Mouse (Mus musculus): Measurements from ENCODE around the gene Spdye4c. TPM values are rescaled to one million over a fixed set of nuclear protein-coding genes. Genes with fewer than 3 reads are reported as not detected.

Gene Spdye4c
- total and polyA plus RNA-seq, 3 experiments = not detected

DNA sequence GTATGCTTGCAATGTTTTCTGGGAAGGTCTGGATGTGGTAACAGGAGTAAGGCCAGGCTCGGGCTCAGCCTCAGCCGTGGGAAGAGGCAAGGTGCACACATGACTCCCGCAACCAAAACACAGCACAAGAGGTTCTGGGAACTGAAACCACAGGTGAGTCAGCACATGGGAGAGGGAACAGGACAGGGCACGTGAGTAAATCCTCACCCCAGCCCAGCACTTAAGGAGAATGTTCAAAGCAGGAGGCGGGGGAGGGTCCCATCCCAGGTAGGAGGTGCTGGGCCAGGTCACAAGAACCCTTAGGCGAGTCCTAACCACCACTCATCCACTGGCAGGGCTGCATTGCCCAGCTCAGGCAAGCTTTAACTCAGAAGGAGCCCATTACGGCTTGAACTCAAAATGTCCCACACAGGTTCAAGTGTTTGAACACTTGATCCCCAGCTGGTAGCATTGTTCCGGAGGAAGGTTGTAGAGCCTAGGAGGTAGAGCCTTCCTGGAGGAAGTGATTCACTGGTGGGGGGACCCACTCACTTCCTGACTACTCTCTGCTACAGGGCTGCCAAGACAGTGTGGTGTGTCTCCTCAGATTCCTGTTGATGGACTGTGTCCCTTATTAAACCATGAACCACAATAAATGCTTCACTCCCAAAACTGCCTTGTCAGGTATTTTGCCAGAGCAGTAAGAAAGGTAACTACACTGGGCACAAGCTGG is 38.8 kb upstream of the Spdye4c start:
- no peak overlapping the region for H3K4me3 ChIP-seq (ENCODE audit: control insufficient read depth in 1 of 2, insufficient read depth in 1 of 2, low read depth in 2 of 2, low read length in 2 of 2)
- H3K9me3 ChIP-seq (replicated peaks; ENCODE audit: insufficient read depth, low read length) = no peaks in the 10 kb centered on the region
- TF ChIP-seq EP300 (IDR thresholded peaks at IDR 0.05; ENCODE audit: low read depth in 1 of 2, low read length in 2 of 2) (no peak), CHD2 (IDR thresholded peaks at IDR 0.05; ENCODE audit: low read length) (no peak), ETS1 (IDR thresholded peaks at IDR 0.05; ENCODE audit: low read depth, low read length) (no peak), HCFC1 (IDR thresholded peaks at IDR 0.05; ENCODE audit: low read depth, low read length) (no peak), ZNF384 (IDR thresholded peaks at IDR 0.05; ENCODE audit: low read depth, low read length) (no peak), POLR2AphosphoS5 (IDR thresholded peaks at IDR 0.05; ENCODE audit: borderline replicate concordance, low read depth, low read length) (no peak), ELF1 (IDR thresholded peaks at IDR 0.05; ENCODE audit: low read depth, low read length) (no peak), RAD21 (IDR thresholded peaks at IDR 0.05; ENCODE audit: low read depth, low read length) (no peak), SMC3 (IDR thresholded peaks at IDR 0.05; ENCODE audit: low read depth, low read length) (no peak), MAFK (IDR thresholded peaks at IDR 0.05; ENCODE audit: borderline replicate concordance, low read depth, low read length) (no peak), UBTF (IDR thresholded peaks at IDR 0.05; ENCODE audit: borderline replicate concordance, insufficient read depth, low read depth, low read length) (no peak), KAT2A (conservative IDR thresholded peaks at IDR 0.05; ENCODE audit: low read depth, low read length) (no peak), TCF12 (IDR thresholded peaks at IDR 0.05; ENCODE audit: low read depth, low read length) (no peak), CHD1 (IDR thresholded peaks at IDR 0.05; ENCODE audit: low read depth, low read length) (no peak), CTCF (IDR thresholded peaks at IDR 0.05 in 2 of 3, conservative IDR thresholded peaks at IDR 0.05 in 1 of 3; ENCODE audit: control insufficient read depth in 1 of 3, insufficient read depth in 1 of 3, low read depth in 2 of 3, low read length in 3 of 3, poor library complexity in 1 of 3, severe bottlenecking in 1 of 3) (no peak)
- no peaks in the 10 kb centered on the region for H3K36me3 ChIP-seq (ENCODE audit: control insufficient read depth in 1 of 2, insufficient read depth in 2 of 2, low read length in 2 of 2)
- no peak overlapping the region for H3K27ac ChIP-seq (ENCODE audit: control insufficient read depth, low read depth, low read length)
- no peaks in the 10 kb centered on the region for H3K4me1 ChIP-seq (ENCODE audit: control insufficient read depth in 1 of 2, insufficient read depth in 2 of 2, low read length in 2 of 2)
- no peak for DNase-seq (ENCODE audit: low read depth, low spot score)
- peaks cover 0 to 3% of the 10 kb centered on the region in 2 experiments; a peak in 3 of 4 replicates for H3K27me3 ChIP-seq (ENCODE audit: control insufficient read depth in 1 of 2, insufficient read depth in 2 of 2, low read length in 2 of 2)
- H3K9ac ChIP-seq (ENCODE audit: control insufficient read depth, low read depth, low read length, poor library complexity, severe bottlenecking) = no peak overlapping the region
- H3K79me2 ChIP-seq (ENCODE audit: control insufficient read depth, insufficient read depth, low read length, poor library complexity) = no peaks in the 10 kb centered on the region

DNA sequence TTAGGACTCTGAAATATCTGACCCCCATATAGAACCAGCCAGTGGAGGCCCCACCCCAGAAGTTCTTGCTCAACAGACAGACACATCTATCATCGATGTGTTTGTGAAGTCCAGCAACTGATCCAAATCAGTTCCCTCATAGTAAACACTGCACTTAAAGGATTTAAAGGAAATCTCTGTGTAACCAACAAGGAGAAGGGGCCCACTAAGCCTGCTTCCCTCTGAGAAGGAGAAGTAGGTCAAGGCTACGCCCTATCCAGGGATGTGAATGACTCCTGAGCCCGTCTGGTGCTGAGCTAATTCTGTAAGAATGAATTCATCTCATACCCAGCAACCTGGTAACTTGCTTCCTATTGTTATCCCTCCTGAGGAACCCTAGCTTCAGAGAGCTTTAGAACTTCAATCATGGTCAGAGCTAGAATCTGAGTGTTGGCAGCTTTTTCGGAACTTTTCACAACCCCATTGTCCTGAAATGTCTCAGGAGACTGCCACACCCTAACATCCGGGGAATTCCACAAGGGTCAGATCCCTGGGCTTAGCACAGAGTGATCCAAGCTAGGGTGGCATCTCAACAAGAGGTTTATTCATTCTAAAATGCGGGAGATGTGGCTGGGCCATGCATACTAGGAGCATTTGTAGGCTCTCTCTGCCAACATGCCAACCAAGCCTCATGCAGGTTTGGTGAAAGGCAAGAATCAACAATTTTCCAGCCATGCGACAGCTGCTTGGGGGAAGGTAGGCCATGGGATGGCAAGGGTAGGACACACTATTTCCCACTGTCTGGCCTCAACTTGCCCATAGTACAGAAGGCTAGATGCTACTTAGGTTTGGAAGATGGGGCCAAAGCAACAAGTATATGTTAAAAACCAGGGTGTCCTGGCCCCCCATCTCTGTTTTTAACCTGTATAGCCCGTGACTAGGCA is 38.0 kb upstream of the Spdye4c start:
- no peak for DNase-seq (ENCODE audit: low read depth, low spot score)
- no peak overlapping the region for H3K9ac ChIP-seq (ENCODE audit: control insufficient read depth, low read depth, low read length, poor library complexity, severe bottlenecking)
- no peaks in the 10 kb centered on the region for H3K79me2 ChIP-seq (ENCODE audit: control insufficient read depth, insufficient read depth, low read length, poor library complexity)
- H3K9me3 ChIP-seq (replicated peaks; ENCODE audit: insufficient read depth, low read length) = no peaks in the 10 kb centered on the region
- H3K36me3 ChIP-seq (ENCODE audit: control insufficient read depth in 1 of 2, insufficient read depth in 2 of 2, low read length in 2 of 2) = no peaks in the 10 kb centered on the region
- peaks cover 0 to 4% of the 10 kb centered on the region in 2 experiments; a peak in 3 of 4 replicates for H3K27me3 ChIP-seq (ENCODE audit: control insufficient read depth in 1 of 2, insufficient read depth in 2 of 2, low read length in 2 of 2)
- TF ChIP-seq SMC3 (IDR thresholded peaks at IDR 0.05; ENCODE audit: low read depth, low read length) (no peak), BHLHE40 (IDR thresholded peaks at IDR 0.05; ENCODE audit: borderline replicate concordance, low read depth, low read length) (no peak), MYC (IDR thresholded peaks at IDR 0.05; ENCODE audit: low read depth, low read length) (no peak), POLR2AphosphoS5 (IDR thresholded peaks at IDR 0.05; ENCODE audit: borderline replicate concordance, low read depth, low read length) (no peak), EP300 (IDR thresholded peaks at IDR 0.05; ENCODE audit: low read depth in 1 of 2, low read length in 2 of 2) (no peak), ZMIZ1 (IDR thresholded peaks at IDR 0.05; ENCODE audit: low read depth, low read length) (no peak), POLR2AphosphoS2 (IDR thresholded peaks at IDR 0.05; ENCODE audit: low read length) (no peak), TCF12 (IDR thresholded peaks at IDR 0.05; ENCODE audit: low read depth, low read length) (no peak), TAL1 (IDR thresholded peaks at IDR 0.05; ENCODE audit: low read length) (no peak), UBTF (IDR thresholded peaks at IDR 0.05; ENCODE audit: borderline replicate concordance, insufficient read depth, low read depth, low read length) (no peak), CHD1 (IDR thresholded peaks at IDR 0.05; ENCODE audit: low read depth, low read length) (no peak), NRF1 (IDR thresholded peaks at IDR 0.05; ENCODE audit: insufficient read depth, low read depth, low read length, poor library complexity, severe bottlenecking) (no peak)
- H3K4me1 ChIP-seq (ENCODE audit: control insufficient read depth in 1 of 2, insufficient read depth in 2 of 2, low read length in 2 of 2) = no peaks in the 10 kb centered on the region
- H3K4me3 ChIP-seq (ENCODE audit: control insufficient read depth in 1 of 2, insufficient read depth in 1 of 2, low read depth in 2 of 2, low read length in 2 of 2) = no peak overlapping the region
- H3K27ac ChIP-seq (ENCODE audit: control insufficient read depth, low read depth, low read length) = no peak overlapping the region
